Mouse (Mus musculus) NIH3T3 (cell line): Measurements from ENCODE around the gene Adgrb3.

Source experiments
- DNase-seq: peaks from one replicate; pipeline ENCODE4 v3.0.0-alpha.2; 2012; ENCODE audit warnings: low read depth

Gene Adgrb3

GRCm38 (mm10) chr1:25281471-25281870, 548.0 kb downstream of the Adgrb3 start:
- no peak for DNase-seq

- DNase-seq: no peak
Measured at GRCm38 (mm10) chr1:25250562-25250961, 578.9 kb downstream of the Adgrb3 start.

- no peak for DNase-seq
Measured at GRCm38 (mm10) chr1:25242436-25242835, 587.1 kb downstream of the Adgrb3 start.

- DNase-seq: no peak
Measured at GRCm38 (mm10) chr1:25229245-25229750, 600.2 kb downstream of the Adgrb3 start.

- DNase-seq: peak; percentile 49
Measured at GRCm38 (mm10) chr1:25228381-25229244, 600.9 kb downstream of the Adgrb3 start.

GRCm38 (mm10) chr1:25227880-25228279, 601.6 kb downstream of the Adgrb3 start:
- DNase-seq: no peak

GRCm38 (mm10) chr1:25204636-25205035, 624.9 kb downstream of the Adgrb3 start:
- no peak for DNase-seq

- no peak for DNase-seq
Measured at GRCm38 (mm10) chr1:25199392-25199791, 630.1 kb downstream of the Adgrb3 start.

- no peak for DNase-seq
Measured at GRCm38 (mm10) chr1:25191986-25192385, 637.5 kb downstream of the Adgrb3 start.

- DNase-seq: no peak
Measured at GRCm38 (mm10) chr1:25189261-25189660, 640.2 kb downstream of the Adgrb3 start.

- no peak for DNase-seq
Measured at GRCm38 (mm10) chr1:25185909-25186308, 643.6 kb downstream of the Adgrb3 start.

- no peak for DNase-seq
Measured at GRCm38 (mm10) chr1:25181881-25182280, 647.6 kb downstream of the Adgrb3 start.

GRCm38 (mm10) chr1:25180615-25181014, 648.9 kb downstream of the Adgrb3 start:
- DNase-seq: no peak

GRCm38 (mm10) chr1:25179860-25180582, 649.5 kb downstream of the Adgrb3 start:
- no peak for DNase-seq

- no peak for DNase-seq
Measured at GRCm38 (mm10) chr1:25178347-25179130, 651.0 kb downstream of the Adgrb3 start.

- no peak for DNase-seq
Measured at GRCm38 (mm10) chr1:25167120-25167519, 662.4 kb downstream of the Adgrb3 start.

- DNase-seq: no peak
Measured at GRCm38 (mm10) chr1:25166036-25166796, 663.3 kb downstream of the Adgrb3 start.

GRCm38 (mm10) chr1:25163561-25163960, 665.9 kb downstream of the Adgrb3 start:
- no peak for DNase-seq

GRCm38 (mm10) chr1:25146206-25146605, 683.3 kb downstream of the Adgrb3 start:
- DNase-seq: no peak

GRCm38 (mm10) chr1:25132150-25132824, 697.2 kb downstream of the Adgrb3 start:
- DNase-seq: no peak

- no peak for DNase-seq
Measured at GRCm38 (mm10) chr1:25115512-25115911, 714.0 kb downstream of the Adgrb3 start.
